Mouse (Mus musculus) stomach, embryonic 14.5 days (tissue): ENCODE data around the gene Ppp1r11. TPM values are rescaled to one million over a fixed set of nuclear protein-coding genes. Genes with fewer than 3 reads are reported as not detected.

ENCODE experiments used
- ATAC-seq: fragments of 200-750 bp; cut with Nextera tagmentation; 2 replicates; pipeline ENCODE4 v1.8.0; 2017; ENCODE audit warnings: low read depth, moderate TSS enrichment; ENCODE audit not compliant: insufficient number of reproducible peaks, insufficient read depth, low FRiP score
- H3K27ac ChIP-seq: fragments of 300-500 bp; sonication (generic); 2 replicates; pipeline ENCODE4 v1.5.1; 2014; ENCODE audit warnings: mild to moderate bottlenecking, low read length, moderate library complexity, mixed read lengths
- H3K27me3 ChIP-seq: fragments of 300-500 bp; sonication (generic); 2 replicates; pipeline ENCODE4 v1.6.1; 2014; ENCODE audit warnings: low read length, control low read depth, mixed read lengths; ENCODE audit not compliant: control insufficient read depth, insufficient read depth
- H3K36me3 ChIP-seq: fragments of 300-500 bp; sonication (generic); 2 replicates; pipeline ENCODE4 v1.6.1; 2014; ENCODE audit warnings: mild to moderate bottlenecking, control low read depth, low read length, moderate library complexity, mixed read lengths; ENCODE audit not compliant: control insufficient read depth, insufficient read depth
- H3K4me1 ChIP-seq: fragments of 300-500 bp; sonication (generic); 2 replicates; pipeline ENCODE4 v1.6.1; 2014; ENCODE audit warnings: low read length, control low read depth, mixed read lengths; ENCODE audit not compliant: control insufficient read depth, insufficient read depth
- H3K4me2 ChIP-seq: fragments of 300-500 bp; sonication (generic); replicated peaks from 2 replicates; pipeline ENCODE4 v1.6.1; 2014; ENCODE audit warnings: low read depth, low read length, control low read depth
- H3K4me3 ChIP-seq: fragments of 300-500 bp; sonication (generic); 2 replicates; pipeline ENCODE4 v1.5.1; 2014; ENCODE audit warnings: low read depth, low read length, control low read depth
- H3K9ac ChIP-seq: fragments of 300-500 bp; sonication (generic); replicated peaks from 2 replicates; pipeline ENCODE4 v1.6.1; 2014; ENCODE audit warnings: low read depth, mild to moderate bottlenecking, control low read depth, low read length, moderate library complexity, mixed read lengths
- H3K9me3 ChIP-seq: fragments of 300-500 bp; sonication (generic); 2 replicates; pipeline ENCODE4 v1.6.1; 2016; ENCODE audit warnings: low read depth, low read length, control low read depth; ENCODE audit not compliant: control insufficient read depth
- WGBS: fragments of 180-500 bp; shearing (Covaris S2); extraction: QIAGEN DNeasy Blood & Tissue Kit; methylation state at CpG from one replicate; pipeline ENCODE4 v1.1.7; 2014; 5-methylcytosine and 5-hydroxymethylcytosine counted together
- polyA plus RNA-seq: library from polyadenylated mRNA; unstranded; fragments of >200 nt; fragmentation: Nextera tagmentation; extraction: Ambion mirVana; gene quantifications from 2 replicates; pipeline ENCODE4 v1.2.1, GENCODE M21; 2014

Ppp1r11 gene
- polyA plus RNA-seq, 1 experiment from 2014 or later = 120 TPM

GRCm38 (mm10) chr17:36952631-36953030 lies 1.1 kb upstream of the Ppp1r11 start:
- no peaks in the 10 kb centered on the region for H3K27me3 ChIP-seq
- no peak overlapping the region for H3K27ac ChIP-seq
- WGBS = 90% methylated on average over 2 of the region's 2 CpGs
- peaks cover 21% of the 10 kb centered on the region for H3K36me3 ChIP-seq
- H3K4me2 ChIP-seq = no peak overlapping the region
- no peak overlapping the region for H3K9ac ChIP-seq
- H3K4me1 ChIP-seq = peaks cover 9% of the 10 kb centered on the region
- H3K9me3 ChIP-seq = no peaks in the 10 kb centered on the region
- no peak for ATAC-seq
- no peak overlapping the region for H3K4me3 ChIP-seq

- WGBS = 97% methylated on average over 8 of the region's 8 CpGs
- peaks cover 6% of the 10 kb centered on the region; the same call in 1 of the 2 replicates for H3K27me3 ChIP-seq
- H3K4me1 ChIP-seq = peaks cover 9% of the 10 kb centered on the region; the same call in 1 of the 2 replicates
- H3K9ac ChIP-seq = no peak overlapping the region
- ATAC-seq = no peak
- no peak overlapping the region for H3K4me3 ChIP-seq
- no peak overlapping the region for H3K27ac ChIP-seq
- peaks cover 12% of the 10 kb centered on the region for H3K36me3 ChIP-seq
- H3K4me2 ChIP-seq = no peak overlapping the region
- no peaks in the 10 kb centered on the region for H3K9me3 ChIP-seq
These were observed 2.3 kb downstream of the Ppp1r11 start for GRCm38 (mm10) chr17:36949265-36949664.

GRCm38 (mm10) chr17:36948286-36948685 lies 3.3 kb downstream of the Ppp1r11 start:
- Histone ChIP-seq H3K9ac (no peak overlapping the region), H3K4me3 (no peak overlapping the region), H3K27me3 (peaks cover 15% of the 10 kb centered on the region), H3K4me1 (peaks cover 9% of the 10 kb centered on the region; the same call in 1 of the 2 replicates), H3K27ac (no peak overlapping the region), H3K9me3 (no peaks in the 10 kb centered on the region), H3K4me2 (no peak overlapping the region), H3K36me3 (peaks cover 10% of the 10 kb centered on the region)
- WGBS = 93% methylated on average over 1 of the region's 1 CpGs
- ATAC-seq = no peak

- Histone ChIP-seq H3K4me2 (peak overlapping the region; percentile 97), H3K27me3 (peaks cover 25% of the 10 kb centered on the region)
- 1% methylated on average over 59 of the region's 62 CpGs for WGBS
These were observed 4.3 kb downstream of the Ppp1r11 start for GRCm38 (mm10) chr17:36947051-36947819.

GRCm38 (mm10) chr17:36944121-36944775 lies 7.3 kb downstream of the Ppp1r11 start:
- H3K27ac ChIP-seq = no peak overlapping the region
- no peak for ATAC-seq
- WGBS = 16% methylated on average over 9 of the region's 9 CpGs
- peaks cover 26% of the 10 kb centered on the region for H3K27me3 ChIP-seq
- H3K4me3 ChIP-seq = no peak overlapping the region
- H3K4me1 ChIP-seq = 0 out of 2 replicates have a peak, but pooled peaks cover 4% of the 10 kb centered on the region
- no peak overlapping the region for H3K9ac ChIP-seq
- peaks cover 5% of the 10 kb centered on the region for H3K36me3 ChIP-seq
- no peaks in the 10 kb centered on the region for H3K9me3 ChIP-seq
- no peak overlapping the region for H3K4me2 ChIP-seq

More at GRCm38 (mm10) chr17:36947051-36947819, 4.3 kb downstream of the Ppp1r11 start:
- peaks cover 9% of the 10 kb centered on the region for H3K36me3 ChIP-seq
- H3K27ac ChIP-seq = no peak overlapping the region
- no peaks in the 10 kb centered on the region for H3K9me3 ChIP-seq
- ATAC-seq = 0 out of 2 replicates have a peak, but pooled peaks have one; percentile 24
- H3K4me1 ChIP-seq = peaks cover 9% of the 10 kb centered on the region; the same call in 1 of the 2 replicates
- peak overlapping the region; percentile 36 for H3K9ac ChIP-seq
- peak overlapping the region; percentile 43 for H3K4me3 ChIP-seq

- Histone ChIP-seq H3K4me2 (no peak overlapping the region), H3K9ac (no peak overlapping the region), H3K4me3 (0 out of 2 replicates have a peak overlapping the region, but pooled peaks have one; percentile 41), H3K36me3 (no peaks in the 10 kb centered on the region; the same call in 1 of the 2 replicates), H3K4me1 (0 out of 2 replicates have a peak, but pooled peaks cover 4% of the 10 kb centered on the region), H3K9me3 (no peaks in the 10 kb centered on the region), H3K27me3 (peaks cover 26% of the 10 kb centered on the region), H3K27ac (no peak overlapping the region)
- ATAC-seq = no peak
- 17% methylated on average over 5 of the region's 5 CpGs for WGBS
These were observed 7.8 kb downstream of the Ppp1r11 start for GRCm38 (mm10) chr17:36943691-36944090.

GRCm38 (mm10) chr17:36942791-36943471 lies 8.6 kb downstream of the Ppp1r11 start, which contains the start of gene Rnf39:
Rnf39 (plus strand) TSS chr17:36942918.
- H3K4me2 ChIP-seq = peak within 1 kb of the TSS; percentile 76
- 1% methylated on average over 57 of the region's 59 CpGs for WGBS
- H3K27ac ChIP-seq = no peak within 1 kb of the TSS
- no peaks in the 10 kb centered on the region for H3K9me3 ChIP-seq
- no peak within 1 kb of the TSS; the same call in 1 of the 2 replicates for H3K9ac ChIP-seq
- no peak for ATAC-seq
- H3K36me3 ChIP-seq = no peaks in the 10 kb centered on the region
- 0 out of 2 replicates have a peak, but pooled peaks cover 4% of the 10 kb centered on the region for H3K4me1 ChIP-seq
- H3K27me3 ChIP-seq = peaks cover 26% of the 10 kb centered on the region
- peak within 1 kb of the TSS; percentile 41 for H3K4me3 ChIP-seq

- Histone ChIP-seq H3K9ac (no peak overlapping the region), H3K27me3 (peaks cover 26% of the 10 kb centered on the region), H3K36me3 (no peaks in the 10 kb centered on the region), H3K4me2 (peak overlapping the region; percentile 76), H3K9me3 (no peaks in the 10 kb centered on the region), H3K4me1 (0 out of 2 replicates have a peak, but pooled peaks cover under 1% of the 10 kb centered on the region), H3K4me3 (peak overlapping the region; percentile 41), H3K27ac (no peak overlapping the region)
- WGBS = 47% methylated on average over 10 of the region's 10 CpGs
- ATAC-seq = peak; percentile 56; the same call in 1 of the 2 replicates
These were observed 9.2 kb downstream of the Ppp1r11 start for GRCm38 (mm10) chr17:36942391-36942790.
